8 mouse cellular contexts compared by ENCODE assay signal in genomic region chr13:41746971-41747615, GRCm38 (mm10).
DNase-seq lines count a peak whose midpoint lies in the region; ATAC-seq and TF ChIP-seq lines count a peak whose summit lies in the region.

No protein-coding gene starts in this region.

- H3K9ac ChIP-seq in heart, adult 2 months (ENCODE audit: low read depth, low read length) = no peak overlapping the region
- no peak overlapping the region for H3K9ac ChIP-seq in forebrain, embryonic 14.5 days (ENCODE audit: low read length)

- no peaks in the 10 kb centered on the region for H3K79me2 ChIP-seq in heart, adult 2 months (replicated peaks; ENCODE audit: control insufficient read depth, insufficient read depth, low read length)

- no peaks in the 10 kb centered on the region for H3K36me3 ChIP-seq in heart, adult 2 months (ENCODE audit: control insufficient read depth, insufficient read depth, low read length)
- no peaks in the 10 kb centered on the region for H3K36me3 ChIP-seq in heart, embryonic 10.5 days
- no peaks in the 10 kb centered on the region for H3K36me3 ChIP-seq in forebrain, embryonic 14.5 days (ENCODE audit: control insufficient read depth, insufficient read depth, low read length)

- no peak for TF ChIP-seq EP300 in heart, adult 2 months (IDR thresholded peaks at IDR 0.05; ENCODE audit: insufficient read depth, low read depth, low read length)

- 55% methylated on average over 8 of the region's 8 CpGs for WGBS in heart, adult 2 months
- 52% methylated on average over 8 of the region's 8 CpGs for WGBS in heart, embryonic 10.5 days
- WGBS in forebrain, embryonic 14.5 days = 47% methylated on average over 8 of the region's 8 CpGs

- H3K27ac ChIP-seq in heart, adult 2 months = no peak overlapping the region
- no peak overlapping the region for H3K27ac ChIP-seq in heart, embryonic 10.5 days
- H3K27ac ChIP-seq in forebrain, embryonic 14.5 days (ENCODE audit: low read depth, low read length) = no peak overlapping the region

- no peaks in the 10 kb centered on the region for H3K9me3 ChIP-seq in heart, embryonic 10.5 days
- H3K9me3 ChIP-seq in forebrain, embryonic 14.5 days (replicated peaks; ENCODE audit: control insufficient read depth, low read length) = no peaks in the 10 kb centered on the region

- no peaks in the 10 kb centered on the region for H3K27me3 ChIP-seq in heart, adult 2 months (ENCODE audit: control insufficient read depth, insufficient read depth, low read length)
- no peaks in the 10 kb centered on the region for H3K27me3 ChIP-seq in heart, embryonic 10.5 days (ENCODE audit: insufficient read depth, poor library complexity, severe bottlenecking)
- no peaks in the 10 kb centered on the region for H3K27me3 ChIP-seq in forebrain, embryonic 14.5 days (replicated peaks; ENCODE audit: control insufficient read depth, insufficient read depth, low read length)

- no peak for DNase-seq in heart, adult 2 months
- DNase-seq in heart, embryonic 10.5 days (ENCODE audit: low spot score) = no peak
- DNase-seq in 416B (ENCODE audit: low read depth) (peak; percentile 74), MN1 (ENCODE audit: low spot score) (peak; percentile 64)
- DNase-seq in forebrain, embryonic 14.5 days (ENCODE audit: low spot score) = peak; percentile 90
- DNase-seq in left cerebral cortex, adult 8-10 months (ENCODE audit: low spot score in 2 of 2) = peak; percentile 9 to 45
- peak; percentile 49 for DNase-seq in retina, postnatal 7 days (ENCODE audit: low read depth, low spot score)
- no peak for DNase-seq in spleen, adult 12 weeks (ENCODE audit: low spot score)

- intact Hi-C loops in heart, adult 2 months (cut with DNase I) = loop anchor here (2.0 kb wide), 1 partner anchor 498 kb away; no protein-coding TSS in a partner anchor

- H3K4me3 ChIP-seq in heart, adult 2 months = no peak overlapping the region
- H3K4me3 ChIP-seq in heart, embryonic 10.5 days = no peak overlapping the region
- no peak overlapping the region for H3K4me3 ChIP-seq in forebrain, embryonic 14.5 days (ENCODE audit: low read depth, low read length)

- no peak overlapping the region for H3K4me2 ChIP-seq in forebrain, embryonic 14.5 days (ENCODE audit: low read length)

- ATAC-seq in forebrain, embryonic 14.5 days = peak; percentile 71

- H3K4me1 ChIP-seq in heart, adult 2 months (ENCODE audit: control insufficient read depth, insufficient read depth, low read length) = no peaks in the 10 kb centered on the region; the same call in 1 of the 2 replicates
- H3K4me1 ChIP-seq in heart, embryonic 10.5 days = peaks cover 15% of the 10 kb centered on the region
- no peaks in the 10 kb centered on the region for H3K4me1 ChIP-seq in forebrain, embryonic 14.5 days (ENCODE audit: control insufficient read depth, insufficient read depth, low read length)

- TF ChIP-seq POLR2A in heart, adult 2 months (IDR thresholded peaks at IDR 0.05; ENCODE audit: insufficient read depth, low read depth, low read length) = no peak

- peak; percentile 75 for TF ChIP-seq CTCF in heart, adult 2 months (IDR thresholded peaks at IDR 0.05)

Comparison
In these comparisons a context has a peak if more than half of its experiments do, and no peak if none do; other contexts are left out.
1. DNase-seq: peak in 416B (single experiment), MN1 (single experiment), forebrain, embryonic 14.5 days (single experiment), left cerebral cortex, adult 8-10 months (2 of 2) and retina, postnatal 7 days (single experiment); none in heart, adult 2 months (0 of 2), heart, embryonic 10.5 days (single experiment) and spleen, adult 12 weeks (single experiment).